In genomic region chr14:79770306-79771093, GRCm38 (mm10) we compare ENCODE assay signal across 8 mouse cellular contexts. TPM values are rescaled to one million over a fixed set of nuclear protein-coding genes. Genes with fewer than 3 reads are reported as not detected.
A peak's percentile ranks its signal among the peaks of the same experiment; 100 is the strongest.
DNase-seq lines count a peak whose midpoint lies in the region; ATAC-seq lines count a peak whose summit lies in the region.

No protein-coding gene starts in this region.

- 3% methylated on average over 62 of the region's 62 CpGs for WGBS in heart, embryonic 14.5 days
- WGBS in embryonic facial prominence, embryonic 15.5 days: 3% methylated on average over 62 of the region's 62 CpGs
- WGBS in limb, embryonic 11.5 days: 4% methylated on average over 62 of the region's 62 CpGs

- H3K27ac ChIP-seq in heart, embryonic 14.5 days (replicated peaks in 1 of 2; ENCODE audit: control insufficient read depth in 1 of 2, insufficient read depth in 1 of 2, low read depth in 2 of 2, low read length in 2 of 2): no peak overlapping the region
- H3K27ac ChIP-seq in embryonic facial prominence, embryonic 15.5 days (replicated peaks): no peak overlapping the region
- no peak overlapping the region for H3K27ac ChIP-seq in limb, embryonic 11.5 days (replicated peaks; ENCODE audit: low read depth, low read length)

- peaks cover 95% of the 10 kb centered on the region for H3K27me3 ChIP-seq in heart, embryonic 14.5 days (ENCODE audit: control insufficient read depth, insufficient read depth, low read length)
- H3K27me3 ChIP-seq in embryonic facial prominence, embryonic 15.5 days: peaks cover 94% of the 10 kb centered on the region
- peaks cover 83% of the 10 kb centered on the region for H3K27me3 ChIP-seq in limb, embryonic 11.5 days (ENCODE audit: control insufficient read depth, insufficient read depth, low read length)

- peak overlapping the region; percentile 83 for H3K4me2 ChIP-seq in heart, embryonic 14.5 days (ENCODE audit: low read length)
- H3K4me2 ChIP-seq in embryonic facial prominence, embryonic 15.5 days (replicated peaks): peak overlapping the region; percentile 67
- H3K4me2 ChIP-seq in limb, embryonic 11.5 days (ENCODE audit: low read depth, severe bottlenecking): peak overlapping the region; percentile 51

- ATAC-seq in heart, embryonic 14.5 days (ENCODE audit: insufficient number of reproducible peaks, insufficient read depth, low FRiP score, low read depth): no peak
- ATAC-seq in embryonic facial prominence, embryonic 15.5 days (ENCODE audit: insufficient number of reproducible peaks, low FRiP score, low TSS enrichment, low read depth): no peak
- peak; percentile 25; the same call in 1 of the 2 replicates for ATAC-seq in limb, embryonic 11.5 days (ENCODE audit: insufficient number of reproducible peaks, low FRiP score, low TSS enrichment, low read depth)

- peak overlapping the region; percentile 41 to 42 for H3K4me3 ChIP-seq in heart, embryonic 14.5 days (ENCODE audit: control insufficient read depth in 1 of 2, insufficient read depth in 1 of 2, low read depth in 1 of 2, low read length in 2 of 2)
- peak overlapping the region; percentile 37 for H3K4me3 ChIP-seq in embryonic facial prominence, embryonic 15.5 days (replicated peaks)
- H3K4me3 ChIP-seq in limb, embryonic 11.5 days (ENCODE audit: low read depth, low read length): peak overlapping the region; percentile 30

- H3K9me3 ChIP-seq in heart, embryonic 14.5 days (ENCODE audit: control insufficient read depth, low read length): no peaks in the 10 kb centered on the region
- H3K9me3 ChIP-seq in embryonic facial prominence, embryonic 15.5 days (replicated peaks): no peaks in the 10 kb centered on the region
- no peaks in the 10 kb centered on the region for H3K9me3 ChIP-seq in limb, embryonic 11.5 days (ENCODE audit: control insufficient read depth, low read length)

- peaks cover 9 to 33% of the 10 kb centered on the region in 2 experiments; a peak in 3 of 4 replicates for H3K4me1 ChIP-seq in heart, embryonic 14.5 days (ENCODE audit: control insufficient read depth in 2 of 2, insufficient read depth in 2 of 2, low read length in 2 of 2)
- H3K4me1 ChIP-seq in embryonic facial prominence, embryonic 15.5 days: peaks cover 52% of the 10 kb centered on the region
- peaks cover 10% of the 10 kb centered on the region; the same call in 1 of the 2 replicates for H3K4me1 ChIP-seq in limb, embryonic 11.5 days (ENCODE audit: control insufficient read depth, insufficient read depth, low read length)

- H3K9ac ChIP-seq in heart, embryonic 14.5 days (ENCODE audit: low read length): no peak overlapping the region
- H3K9ac ChIP-seq in embryonic facial prominence, embryonic 15.5 days: no peak overlapping the region
- no peak overlapping the region for H3K9ac ChIP-seq in limb, embryonic 11.5 days (ENCODE audit: low read length)

- no peak for DNase-seq in heart, postnatal 4 days
- peak; percentile 6 for DNase-seq in ES-CJ7 (ENCODE audit: low read depth, low spot score)
- no peak for DNase-seq in limb, embryonic 11.5 days (ENCODE audit: low spot score)
- peak; percentile 47 for DNase-seq in right cerebral cortex, postnatal 4 days
- DNase-seq in thymus, postnatal 36 days: no peak
- DNase-seq in urinary bladder, adult 18-20 months (ENCODE audit: low spot score in 2 of 2): no peak

- H3K36me3 ChIP-seq in heart, embryonic 14.5 days (ENCODE audit: control insufficient read depth, insufficient read depth, low read length): no peaks in the 10 kb centered on the region
- H3K36me3 ChIP-seq in embryonic facial prominence, embryonic 15.5 days: no peaks in the 10 kb centered on the region
- H3K36me3 ChIP-seq in limb, embryonic 11.5 days (ENCODE audit: control insufficient read depth, insufficient read depth, low read length): no peaks in the 10 kb centered on the region

RNA-seq across cellular contexts. Expression of gene Pcdh8, which starts 0.6 kb away (rescaled TPM):
- 0.12 TPM in 1 of 2 replicates, not detected in the other for polyA plus RNA-seq in heart, embryonic 14.5 days (2014; fragmentation: Nextera tagmentation; extraction: Ambion mirVana)
- total RNA-seq in heart, postnatal 4 days (2021): under 1 TPM in 1 of 2 experiments, not detected in 1; 0.19 TPM
- polyA plus RNA-seq in embryonic facial prominence, embryonic 15.5 days (2015; fragmentation: Nextera tagmentation; extraction: Ambion mirVana): 3.1 and 3.8 TPM in 2 replicates
- polyA plus RNA-seq in limb, embryonic 11.5 days (2014; fragmentation: Nextera tagmentation; extraction: Ambion mirVana): 3.5 and 4.6 TPM in 2 replicates

Comparison
In these comparisons a context has a peak if more than half of its experiments do, and no peak if none do; other contexts are left out.
1. DNase-seq: peak in ES-CJ7 (single experiment) and right cerebral cortex, postnatal 4 days (single experiment); none in heart, postnatal 4 days (single experiment), limb, embryonic 11.5 days (single experiment), thymus, postnatal 36 days (0 of 2) and urinary bladder, adult 18-20 months (0 of 2).
2. Peak in every context shown above with its lines, with median percentiles within 50 percentile points of each other: H3K4me2 ChIP-seq and H3K4me3 ChIP-seq.